Mouse (Mus musculus) liver, embryonic 12.5 days (tissue): ENCODE results near the gene Prpf6. TPM values are rescaled to one million over a fixed set of nuclear protein-coding genes. Genes with fewer than 3 reads are reported as not detected.

Experiments used
- ATAC-seq: fragments of 200-750 bp; cut with Nextera tagmentation; 2 replicates; pipeline ENCODE4 v1.8.0; 2017; ENCODE audit warnings: moderate number of reproducible peaks, mild to moderate bottlenecking, moderate library complexity
- H3K27ac ChIP-seq: fragments of 300-500 bp; sonication (generic); 2 replicates; pipeline ENCODE4 v1.5.1; 2016; ENCODE audit warnings: mild to moderate bottlenecking
- H3K27me3 ChIP-seq: fragments of 300-500 bp; sonication (generic); replicated peaks from 2 replicates; pipeline ENCODE4 v1.6.1; 2016; ENCODE audit warnings: mild to moderate bottlenecking, moderate library complexity
- H3K36me3 ChIP-seq: fragments of 300-500 bp; sonication (generic); 2 replicates; pipeline ENCODE4 v1.6.1; 2016; ENCODE audit warnings: mild to moderate bottlenecking, moderate library complexity
- H3K4me1 ChIP-seq: fragments of 300-500 bp; sonication (generic); 2 replicates; pipeline ENCODE4 v1.6.1; 2016
- H3K4me2 ChIP-seq: fragments of 300-500 bp; sonication (generic); 2 replicates; pipeline ENCODE4 v1.6.1; 2016; ENCODE audit warnings: mild to moderate bottlenecking, moderate library complexity
- H3K4me3 ChIP-seq: fragments of 300-500 bp; sonication (generic); 2 replicates; pipeline ENCODE4 v1.5.1; 2016; ENCODE audit warnings: mild to moderate bottlenecking, moderate library complexity
- H3K9ac ChIP-seq: fragments of 300-500 bp; sonication (generic); 2 replicates; pipeline ENCODE4 v1.6.1; 2016; ENCODE audit warnings: mild to moderate bottlenecking, moderate library complexity
- H3K9me3 ChIP-seq: fragments of 300-500 bp; sonication (generic); replicated peaks from 2 replicates; pipeline ENCODE4 v1.6.1; 2016; ENCODE audit warnings: mild to moderate bottlenecking, moderate library complexity
- WGBS: fragments of 180-500 bp; shearing (Covaris S2); methylation state at CpG from one replicate; pipeline ENCODE4 v1.1.7; 2016; ENCODE audit not compliant: insufficient replicate concordance; 5-methylcytosine and 5-hydroxymethylcytosine counted together
- polyA plus RNA-seq: library from polyadenylated mRNA; unstranded; fragments of >200 nt; fragmentation: Nextera tagmentation; extraction: Ambion mirVana; gene quantifications from 2 replicates; pipeline ENCODE4 v1.2.1, GENCODE M21; 2016

Gene Prpf6
- polyA plus RNA-seq, 1 experiment from 2014 or later, result 48.2 TPM

DNA sequence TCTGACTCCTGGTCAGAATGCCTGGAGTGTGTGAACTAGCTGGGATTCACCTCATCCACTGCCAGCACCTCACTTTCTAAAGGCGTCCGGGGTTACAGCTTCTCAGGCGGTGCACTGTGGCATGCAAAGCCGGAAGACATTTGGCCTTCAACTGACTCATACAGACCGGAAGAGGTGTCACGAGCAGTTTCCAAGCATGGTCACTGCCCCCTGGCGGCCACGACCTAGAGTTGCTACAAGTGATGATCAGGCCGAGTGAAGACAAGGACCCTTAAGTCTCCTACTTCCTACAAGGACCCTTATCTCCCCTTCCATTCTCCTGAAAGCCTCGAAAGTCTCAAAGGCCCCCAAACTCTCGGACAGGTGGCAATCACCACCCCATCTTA is 10.7 kb upstream of the Prpf6 start:
- peak overlapping the region; percentile 95 for H3K27ac ChIP-seq
- ATAC-seq, result peak; percentile 79
- H3K4me2 ChIP-seq, result peak overlapping the region; percentile 92
- peak overlapping the region; percentile 80 for H3K4me3 ChIP-seq
- H3K4me1 ChIP-seq, result peaks cover 57% of the 10 kb centered on the region
- under 1% methylated on average over 11 of the region's 11 CpGs for WGBS
- peaks cover 26% of the 10 kb centered on the region for H3K36me3 ChIP-seq
- no peaks in the 10 kb centered on the region for H3K9me3 ChIP-seq
- H3K9ac ChIP-seq, result peak overlapping the region; percentile 83
- no peaks in the 10 kb centered on the region for H3K27me3 ChIP-seq

DNA sequence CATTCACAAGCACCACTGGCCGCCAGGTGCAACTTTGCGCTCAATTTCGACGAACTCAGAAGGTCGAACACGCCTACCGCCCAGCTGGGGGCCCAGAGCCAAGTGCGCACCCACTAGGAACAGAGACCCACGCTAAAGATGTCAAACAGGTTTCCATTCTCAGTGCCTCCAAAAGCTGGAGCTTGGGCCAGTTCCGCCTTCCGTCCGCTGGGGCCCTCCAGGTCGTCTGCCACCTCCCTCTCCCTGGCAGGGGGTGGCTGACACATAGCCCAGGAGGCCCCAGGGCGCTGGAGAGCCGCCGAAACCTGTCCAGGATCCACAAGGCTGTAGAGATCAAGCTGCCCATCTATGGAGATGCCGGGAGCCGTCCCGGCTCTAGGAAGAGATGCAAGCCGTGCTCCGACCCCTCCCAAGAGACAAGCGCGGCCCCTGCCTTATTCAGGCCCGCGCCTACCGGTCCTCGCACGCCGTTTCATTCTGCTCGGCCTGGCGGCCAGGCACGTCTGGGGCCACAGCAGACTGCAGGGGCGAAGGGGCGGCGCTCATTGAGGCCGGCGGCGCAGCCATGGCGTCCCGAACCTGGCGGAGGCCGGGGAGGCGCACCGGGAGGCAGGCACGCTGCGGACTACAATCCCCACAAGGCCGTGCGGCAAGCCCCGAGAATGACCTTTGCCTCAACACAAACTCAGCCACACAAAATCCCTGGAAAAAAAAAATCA is 10.1 kb upstream of the Prpf6 start:
- peaks cover 31% of the 10 kb centered on the region for H3K36me3 ChIP-seq
- peak overlapping the region; percentile 95 for H3K27ac ChIP-seq
- peak overlapping the region; percentile 83 for H3K9ac ChIP-seq
- ATAC-seq, result peak; percentile 80
- no peaks in the 10 kb centered on the region for H3K9me3 ChIP-seq
- WGBS, result under 1% methylated on average over 49 of the region's 49 CpGs
- peak overlapping the region; percentile 80 for H3K4me3 ChIP-seq
- H3K4me1 ChIP-seq, result peaks cover 52% of the 10 kb centered on the region
- H3K27me3 ChIP-seq, result no peaks in the 10 kb centered on the region
- peak overlapping the region; percentile 92 for H3K4me2 ChIP-seq

DNA sequence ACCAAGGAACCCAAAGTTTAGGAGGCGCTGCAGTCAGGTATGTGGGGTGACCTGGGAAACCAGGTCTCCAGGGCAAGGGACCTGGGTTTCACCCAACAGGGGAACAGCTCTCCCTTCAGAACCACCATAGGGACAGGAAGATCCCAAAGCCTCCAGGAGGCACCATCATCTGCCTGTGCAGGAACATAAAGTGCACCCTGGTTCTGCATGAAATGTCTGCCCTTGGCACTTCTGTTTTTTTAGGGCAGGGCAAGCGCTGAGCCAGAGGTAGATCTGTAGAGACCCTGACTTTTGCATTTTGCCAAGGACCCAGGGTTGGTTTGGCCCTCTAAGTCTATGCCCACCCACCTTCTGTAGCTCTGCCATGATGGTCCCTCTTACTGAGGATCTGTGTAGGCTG is 9.3 kb upstream of the Prpf6 start:
- 87% methylated on average over 2 of the region's 2 CpGs for WGBS
- ATAC-seq, result no peak
- H3K27me3 ChIP-seq, result no peaks in the 10 kb centered on the region
- H3K36me3 ChIP-seq, result peaks cover 39% of the 10 kb centered on the region
- H3K27ac ChIP-seq, result peak overlapping the region; percentile 95; the same call in 1 of the 2 replicates
- peak overlapping the region; percentile 80 for H3K4me3 ChIP-seq
- no peaks in the 10 kb centered on the region for H3K9me3 ChIP-seq
- H3K9ac ChIP-seq, result no peak overlapping the region
- peak overlapping the region; percentile 92 for H3K4me2 ChIP-seq
- peaks cover 44% of the 10 kb centered on the region for H3K4me1 ChIP-seq

DNA sequence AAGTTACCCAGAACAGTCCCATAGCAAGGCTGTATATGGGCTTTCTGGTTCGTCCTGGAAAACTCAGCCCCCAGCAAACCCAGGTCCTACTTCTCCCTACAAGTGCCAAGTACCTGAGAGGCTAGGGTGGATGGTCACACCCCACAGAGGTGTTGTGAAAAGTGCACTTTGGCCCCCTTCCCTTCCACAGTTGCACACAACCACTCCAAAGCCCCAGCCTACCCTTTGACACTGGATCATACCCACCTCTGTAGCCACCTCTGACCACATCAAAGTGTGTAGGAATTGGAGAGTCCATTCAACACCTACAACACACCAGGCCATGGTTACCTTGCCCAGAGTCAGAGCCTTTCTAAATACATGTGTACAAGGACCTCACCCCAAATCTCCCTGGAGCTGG is 8.7 kb upstream of the Prpf6 start:
- Histone ChIP-seq H3K4me3 (no peak overlapping the region), H3K9me3 (no peaks in the 10 kb centered on the region), H3K4me1 (peaks cover 38% of the 10 kb centered on the region), H3K27ac (0 out of 2 replicates have a peak overlapping the region, but pooled peaks have one; percentile 95), H3K4me2 (0 out of 2 replicates have a peak overlapping the region, but pooled peaks have one; percentile 92), H3K36me3 (peaks cover 44% of the 10 kb centered on the region), H3K27me3 (no peaks in the 10 kb centered on the region), H3K9ac (no peak overlapping the region)
- ATAC-seq, result no peak
- WGBS, result 74% methylated on average over 1 of the region's 1 CpGs

DNA sequence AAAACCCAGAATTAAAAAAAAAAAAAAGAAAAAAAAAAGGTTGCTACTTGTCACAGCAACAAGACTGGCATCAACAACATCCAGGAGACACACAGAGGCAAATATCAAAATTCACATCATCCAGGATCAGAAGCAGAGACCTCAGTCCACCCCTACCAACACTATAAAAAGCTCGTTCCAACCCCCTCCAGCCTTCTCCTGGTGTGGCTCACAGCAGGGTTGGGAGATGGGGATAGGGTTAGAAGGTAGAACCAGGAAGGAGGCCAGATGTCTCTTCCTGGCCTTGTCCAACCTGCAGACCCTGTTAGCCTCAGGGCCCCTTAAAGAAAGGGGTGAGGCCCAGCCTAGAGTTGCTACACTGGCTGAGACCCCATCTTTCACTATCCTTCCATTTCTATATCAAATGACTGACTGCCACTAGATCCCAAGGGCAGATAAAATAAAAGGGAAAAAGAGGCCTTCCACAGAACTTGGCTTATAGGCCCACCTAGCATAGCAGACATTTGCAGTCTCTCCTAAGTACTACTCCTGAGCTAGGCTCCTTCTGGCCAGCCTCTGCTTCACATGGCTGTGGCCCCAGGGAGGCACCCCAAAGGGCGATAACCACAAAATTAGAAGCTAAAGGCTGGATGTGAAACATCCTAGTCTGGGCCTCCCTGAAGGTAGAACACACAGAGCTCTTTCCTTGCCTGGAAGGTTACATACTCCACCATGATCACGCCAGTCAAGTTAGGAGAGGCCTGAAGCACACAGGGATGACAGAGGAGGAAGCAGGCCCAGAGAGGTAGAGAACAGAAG is 8.0 kb upstream of the Prpf6 start:
- H3K9me3 ChIP-seq, result no peaks in the 10 kb centered on the region
- H3K4me1 ChIP-seq, result peaks cover 31% of the 10 kb centered on the region
- H3K36me3 ChIP-seq, result peaks cover 51% of the 10 kb centered on the region
- no peak overlapping the region for H3K27ac ChIP-seq
- no peak for ATAC-seq
- 75% methylated on average over 3 of the region's 3 CpGs for WGBS
- H3K9ac ChIP-seq, result no peak overlapping the region
- H3K4me2 ChIP-seq, result no peak overlapping the region
- H3K27me3 ChIP-seq, result no peaks in the 10 kb centered on the region
- no peak overlapping the region for H3K4me3 ChIP-seq

DNA sequence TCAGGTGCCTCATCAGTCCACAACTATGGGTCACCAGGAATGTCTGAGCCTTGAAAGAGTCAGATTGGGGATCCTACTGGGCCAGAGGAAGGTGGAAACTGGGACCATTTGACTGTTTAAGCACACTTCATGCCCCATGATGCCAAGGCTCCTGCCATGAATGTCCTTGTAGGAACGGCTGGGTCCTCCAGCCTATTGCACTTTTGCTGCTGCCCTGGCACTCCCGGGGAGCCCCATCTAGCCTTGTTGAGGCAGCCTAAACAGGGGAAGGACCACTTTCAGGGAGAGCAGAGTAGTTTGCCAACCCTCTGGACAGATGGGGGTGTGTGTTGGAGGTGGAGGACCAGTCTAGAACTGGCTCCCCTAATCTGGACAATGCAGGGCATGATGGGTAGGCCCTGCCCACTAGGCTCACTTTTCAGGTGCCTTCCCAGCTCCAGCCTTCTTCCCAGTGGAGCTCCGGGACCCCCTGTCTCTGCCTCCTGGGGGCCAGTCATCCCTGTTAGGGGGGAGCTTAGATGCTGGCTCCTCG is 7.2 kb upstream of the Prpf6 start, which contains the start of gene Uckl1:
Gene Uckl1 (minus strand): TSS at position 482 of the 532 bp plus-strand sequence.
- H3K27ac ChIP-seq, result no peak within 1 kb of the TSS
- H3K36me3 ChIP-seq, result peaks cover 59% of the 10 kb centered on the region
- H3K4me1 ChIP-seq, result peaks cover 23% of the 10 kb centered on the region
- no peak within 1 kb of the TSS for H3K9ac ChIP-seq
- no peak within 1 kb of the TSS for H3K4me3 ChIP-seq
- no peaks in the 10 kb centered on the region for H3K27me3 ChIP-seq
- ATAC-seq, result no peak
- WGBS, result 76% methylated on average over 4 of the region's 4 CpGs
- no peaks in the 10 kb centered on the region for H3K9me3 ChIP-seq
- H3K4me2 ChIP-seq, result no peak within 1 kb of the TSS

DNA sequence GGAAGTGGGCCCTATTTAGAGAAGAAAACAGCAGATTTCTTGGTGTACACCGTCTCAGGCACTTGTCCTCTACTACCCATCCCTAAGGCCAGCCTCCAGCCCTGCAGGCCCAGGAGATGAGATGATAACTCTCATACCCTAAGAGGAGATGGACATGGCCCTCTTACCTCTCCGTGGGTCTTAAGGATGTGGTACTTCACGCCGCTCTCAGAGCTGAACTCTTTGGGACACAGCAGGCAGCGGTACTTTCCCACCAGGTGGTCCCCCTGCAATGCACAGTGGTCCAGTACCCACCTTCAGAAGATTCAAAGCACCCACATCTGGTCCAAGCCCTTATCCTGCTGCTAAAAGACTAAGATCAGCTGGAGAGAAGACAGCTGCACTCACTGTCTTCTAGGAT is 6.2 kb upstream of the Prpf6 start:
- Histone ChIP-seq H3K36me3 (peaks cover 69% of the 10 kb centered on the region), H3K4me3 (no peak overlapping the region), H3K9ac (no peak overlapping the region), H3K27ac (no peak overlapping the region), H3K4me1 (peaks cover 19% of the 10 kb centered on the region), H3K27me3 (no peaks in the 10 kb centered on the region), H3K9me3 (no peaks in the 10 kb centered on the region), H3K4me2 (no peak overlapping the region)
- 81% methylated on average over 5 of the region's 5 CpGs for WGBS
- ATAC-seq, result no peak

DNA sequence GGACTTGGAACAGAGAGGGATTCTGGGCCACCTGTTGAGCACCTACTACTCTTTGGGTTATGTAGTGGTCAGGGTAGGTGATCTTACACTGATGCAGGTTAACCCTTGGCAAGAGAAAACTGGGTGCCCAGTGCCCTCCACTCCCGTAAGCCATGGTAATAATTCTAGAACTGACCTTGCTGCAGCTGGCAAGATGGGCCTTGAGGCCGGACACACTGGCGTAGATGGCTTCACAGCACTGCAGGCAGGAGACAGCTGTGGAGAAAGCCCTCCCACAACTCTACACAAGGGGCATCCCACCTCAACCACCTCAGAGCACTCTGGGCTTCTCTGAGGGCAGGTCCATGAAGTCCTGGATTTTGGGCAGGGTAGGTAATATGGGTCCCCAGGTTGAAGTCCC is 5.5 kb upstream of the Prpf6 start:
- 78% methylated on average over 3 of the region's 3 CpGs for WGBS
- no peak overlapping the region for H3K4me3 ChIP-seq
- H3K27me3 ChIP-seq, result no peaks in the 10 kb centered on the region
- H3K36me3 ChIP-seq, result peaks cover 71% of the 10 kb centered on the region
- H3K27ac ChIP-seq, result no peak overlapping the region
- no peak overlapping the region for H3K4me2 ChIP-seq
- H3K9ac ChIP-seq, result no peak overlapping the region
- H3K9me3 ChIP-seq, result no peaks in the 10 kb centered on the region
- ATAC-seq, result no peak
- peaks cover 22% of the 10 kb centered on the region for H3K4me1 ChIP-seq

DNA sequence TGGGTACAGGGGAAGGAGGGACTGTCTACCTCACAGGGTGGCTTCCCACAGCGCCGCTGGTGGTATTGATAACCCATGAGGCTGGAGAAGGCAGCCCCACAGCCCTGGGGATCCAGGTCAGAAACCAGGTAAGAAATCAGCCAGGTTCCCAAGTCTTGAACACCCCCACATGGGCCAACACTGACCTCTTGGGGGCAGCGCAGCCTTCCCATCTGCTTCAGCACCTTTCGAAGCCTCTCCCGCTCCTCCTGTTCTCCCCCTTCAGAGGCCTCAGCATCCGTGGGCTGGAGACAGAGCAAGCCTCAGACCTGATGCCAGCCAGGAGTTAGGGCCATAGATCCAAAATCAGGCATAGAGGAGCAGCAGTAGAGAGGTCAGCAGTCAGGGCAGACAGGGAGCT is 3.9 kb upstream of the Prpf6 start:
- Histone ChIP-seq H3K4me3 (no peak overlapping the region), H3K27ac (no peak overlapping the region), H3K4me2 (no peak overlapping the region), H3K27me3 (no peaks in the 10 kb centered on the region), H3K4me1 (peaks cover 28% of the 10 kb centered on the region), H3K9ac (no peak overlapping the region), H3K9me3 (no peaks in the 10 kb centered on the region), H3K36me3 (peaks cover 71% of the 10 kb centered on the region)
- ATAC-seq, result no peak
- WGBS, result 75% methylated on average over 6 of the region's 6 CpGs

DNA sequence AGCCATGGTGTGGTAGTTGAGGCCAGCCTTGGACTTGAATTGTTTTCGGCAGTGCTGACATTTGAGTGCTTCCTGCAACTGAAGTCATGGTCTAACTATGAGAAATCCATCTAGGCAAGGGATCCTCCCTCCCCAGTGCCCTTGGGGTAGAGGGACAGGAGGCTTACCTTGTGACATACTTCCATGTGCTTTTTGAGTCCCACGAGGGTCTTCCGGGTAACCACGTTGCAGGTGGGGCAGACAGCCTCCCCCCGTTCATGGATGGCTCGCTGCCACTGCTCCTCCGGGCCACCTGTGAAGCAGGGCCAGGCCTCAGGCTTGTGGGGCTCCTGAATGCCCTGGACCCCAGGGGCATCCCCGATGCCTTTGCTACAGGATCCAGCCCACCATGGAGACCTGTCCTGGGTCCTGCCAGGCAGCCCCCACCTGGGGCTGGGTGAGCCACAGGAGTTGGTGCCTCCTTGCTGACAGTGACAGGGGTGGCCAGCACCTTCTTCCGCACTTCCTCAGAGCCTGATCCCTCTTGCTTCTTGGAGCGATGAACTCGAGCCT is 3.4 kb upstream of the Prpf6 start:
- H3K27me3 ChIP-seq, result no peaks in the 10 kb centered on the region
- peaks cover 33% of the 10 kb centered on the region for H3K4me1 ChIP-seq
- no peak overlapping the region for H3K4me2 ChIP-seq
- ATAC-seq, result no peak
- H3K9ac ChIP-seq, result no peak overlapping the region
- H3K4me3 ChIP-seq, result no peak overlapping the region
- no peak overlapping the region for H3K27ac ChIP-seq
- H3K9me3 ChIP-seq, result no peaks in the 10 kb centered on the region
- WGBS, result 84% methylated on average over 11 of the region's 11 CpGs
- H3K36me3 ChIP-seq, result peaks cover 71% of the 10 kb centered on the region

DNA sequence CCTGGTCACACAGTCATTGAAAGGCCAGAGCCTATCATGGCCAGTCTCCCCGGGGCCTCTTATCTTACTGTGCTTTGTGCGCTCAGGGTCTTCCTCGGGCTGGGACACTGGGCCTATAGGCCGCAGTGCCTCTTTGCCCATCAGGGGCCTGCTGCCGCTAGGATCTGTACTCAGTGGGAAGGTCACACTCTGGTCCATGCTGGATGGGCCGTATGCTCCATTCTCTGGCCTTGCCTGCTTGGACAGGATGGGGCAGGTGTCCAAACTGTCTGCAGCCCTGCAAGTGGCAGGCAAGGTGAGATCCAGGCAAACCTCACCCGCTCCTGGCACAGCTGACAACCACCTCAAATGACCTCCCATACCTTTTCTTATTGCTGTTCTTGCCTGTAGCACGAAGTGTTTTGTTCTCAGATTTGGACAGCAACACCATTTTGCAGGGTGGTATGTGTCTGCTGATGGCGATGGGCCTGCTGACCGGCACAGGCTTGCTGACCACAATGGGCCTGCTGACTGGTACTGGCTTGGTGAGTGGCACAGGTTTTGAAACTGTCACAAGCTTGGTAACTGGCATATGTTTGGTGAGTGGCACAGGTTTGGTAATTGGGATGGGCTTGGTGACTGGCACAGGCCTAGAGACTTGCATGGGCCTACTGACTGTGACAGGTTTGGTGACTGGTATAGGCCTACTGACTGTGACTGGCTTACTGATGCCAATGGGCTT is 2.5 kb upstream of the Prpf6 start:
- ATAC-seq, result no peak
- 82% methylated on average over 10 of the region's 10 CpGs for WGBS
- no peak overlapping the region for H3K4me3 ChIP-seq
- peaks cover 64% of the 10 kb centered on the region for H3K36me3 ChIP-seq
- H3K9ac ChIP-seq, result no peak overlapping the region
- H3K27me3 ChIP-seq, result no peaks in the 10 kb centered on the region
- peaks cover 34% of the 10 kb centered on the region for H3K4me1 ChIP-seq
- H3K27ac ChIP-seq, result no peak overlapping the region
- no peak overlapping the region for H3K4me2 ChIP-seq
- no peaks in the 10 kb centered on the region for H3K9me3 ChIP-seq
